Mouse (Mus musculus) forebrain, embryonic 11.5 days (tissue): ENCODE data around the gene Iqschfp. TPM values are rescaled to one million over a fixed set of nuclear protein-coding genes. Genes with fewer than 3 reads are reported as not detected.

Experiments
- ATAC-seq: fragments of 200-750 bp; cut with Nextera tagmentation; replicated peaks from 2 replicates; pipeline ENCODE4 v1.8.0; 2017; ENCODE audit warnings: moderate TSS enrichment; ENCODE audit not compliant: low FRiP score
- DNase-seq: peaks from one replicate; pipeline ENCODE4 v3.0.0-alpha.2; 2017; ENCODE audit warnings: low spot score
- H3K27ac ChIP-seq: fragments of 300-500 bp; sonication (generic); 2 replicates; pipeline ENCODE4 v1.5.1; 2014; ENCODE audit warnings: low read depth, low read length
- H3K27me3 ChIP-seq: fragments of 300-500 bp; sonication (generic); 2 replicates; pipeline ENCODE4 v1.6.1; 2014; ENCODE audit warnings: mild to moderate bottlenecking, low read length, mixed read lengths; ENCODE audit not compliant: control insufficient read depth, insufficient read depth
- H3K36me3 ChIP-seq: fragments of 300-500 bp; sonication (generic); 2 replicates; pipeline ENCODE4 v1.6.1; 2014; ENCODE audit warnings: mild to moderate bottlenecking, low read length, moderate library complexity, mixed read lengths; ENCODE audit not compliant: control insufficient read depth, insufficient read depth
- H3K4me1 ChIP-seq: fragments of 300-500 bp; sonication (generic); replicated peaks from 2 replicates; pipeline ENCODE4 v1.6.1; 2014; ENCODE audit warnings: low read length, mixed read lengths; ENCODE audit not compliant: control insufficient read depth, insufficient read depth
- H3K4me2 ChIP-seq: fragments of 300-500 bp; sonication (generic); 2 replicates; pipeline ENCODE4 v1.6.1; 2014; ENCODE audit warnings: low read depth, mild to moderate bottlenecking, low read length, moderate library complexity, mixed read lengths; ENCODE audit not compliant: severe bottlenecking
- H3K4me3 ChIP-seq: fragments of 300-500 bp; sonication (generic); 2 replicates; pipeline ENCODE4 v1.5.1; 2014; ENCODE audit warnings: low read depth, low read length
- H3K9ac ChIP-seq: fragments of 300-500 bp; sonication (generic); 2 replicates; pipeline ENCODE4 v1.6.1; 2014; ENCODE audit warnings: low read length
- H3K9me3 ChIP-seq: fragments of 300-500 bp; sonication (generic); 2 replicates; pipeline ENCODE4 v1.6.1; 2016; ENCODE audit warnings: low read length, mixed read lengths; ENCODE audit not compliant: control insufficient read depth
- WGBS: fragments of 180-500 bp; shearing (Covaris S2); extraction: QIAGEN DNeasy Blood & Tissue Kit; methylation state at CpG from one replicate; pipeline ENCODE4 v1.1.7; 2014; 5-methylcytosine and 5-hydroxymethylcytosine counted together
- polyA plus RNA-seq: library from polyadenylated mRNA; unstranded; fragments of >200 nt; fragmentation: Nextera tagmentation; extraction: Ambion mirVana; gene quantifications from 2 replicates; pipeline ENCODE4 v1.2.1, GENCODE M21; 2014

The Iqschfp gene
- polyA plus RNA-seq, 1 experiment from 2014 or later, result 1.3 TPM

DNA sequence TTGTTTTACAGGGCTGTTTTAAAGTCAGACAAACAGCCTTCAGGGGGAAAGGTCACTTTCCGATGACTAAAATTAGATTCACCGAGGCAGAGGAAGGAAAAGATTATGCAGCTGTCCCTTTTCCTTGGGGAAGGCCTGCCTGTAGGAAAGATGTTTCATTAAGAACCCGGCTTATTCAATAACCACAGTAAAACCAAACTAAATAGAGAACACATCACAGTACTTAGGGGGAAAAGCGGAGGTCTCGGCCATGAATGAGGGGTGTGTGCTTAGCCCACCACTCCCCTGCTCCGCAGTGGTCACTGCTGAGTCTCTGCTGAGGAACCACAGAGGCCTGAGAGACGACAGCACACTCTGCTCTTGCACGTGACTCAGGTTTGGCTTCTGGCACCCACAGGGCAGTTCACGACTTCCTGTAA lies 694.6 kb downstream of the Iqschfp start:
- peaks cover 24% of the 10 kb centered on the region for H3K4me1 ChIP-seq

DNA sequence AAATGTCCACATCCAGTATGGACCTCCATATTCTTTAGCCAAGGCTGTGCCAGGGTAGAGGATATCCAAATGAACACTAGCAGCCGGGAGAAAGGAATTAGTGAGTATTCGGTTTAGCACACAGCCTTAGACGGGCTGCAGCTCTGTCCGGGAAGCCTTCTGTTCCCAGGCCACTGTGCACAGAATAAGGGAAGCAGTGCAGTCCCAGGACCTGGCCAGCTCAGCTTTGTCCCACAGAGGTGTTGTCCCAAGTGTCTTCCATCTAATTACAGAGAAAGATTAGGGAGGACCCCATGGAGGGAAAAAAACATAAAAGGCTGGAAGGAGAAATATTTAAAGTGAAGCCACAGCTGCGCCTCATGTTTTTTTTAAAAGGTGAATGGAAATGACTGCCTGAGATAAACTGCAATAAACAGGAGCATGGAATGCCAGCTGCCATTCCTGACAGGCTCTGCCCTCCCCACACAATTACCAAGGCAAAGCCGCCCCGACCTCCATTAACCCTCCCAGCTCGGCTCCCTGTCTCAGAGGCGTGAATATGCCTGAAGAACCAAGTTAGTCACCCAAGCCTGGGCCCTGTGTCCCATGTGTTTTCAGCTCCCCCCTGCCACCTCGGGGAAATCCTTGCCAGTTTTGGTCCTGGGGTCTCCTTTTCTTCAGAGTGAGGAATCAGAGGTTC lies 695.7 kb downstream of the Iqschfp start:
- no peaks in the 10 kb centered on the region for H3K9me3 ChIP-seq
- ATAC-seq (peak; percentile 47; the same call in 1 of the 2 replicates), DNase-seq (no peak)
- WGBS, result 46% methylated on average over 10 of the region's 10 CpGs
- H3K4me3 ChIP-seq, result no peak overlapping the region
- no peak overlapping the region for H3K9ac ChIP-seq
- no peaks in the 10 kb centered on the region for H3K27me3 ChIP-seq
- peaks cover 18% of the 10 kb centered on the region for H3K4me1 ChIP-seq
- H3K27ac ChIP-seq, result peak overlapping the region; percentile 66; the same call in 1 of the 2 replicates
- H3K36me3 ChIP-seq, result no peaks in the 10 kb centered on the region
- no peak overlapping the region for H3K4me2 ChIP-seq

More for the DNA sequence above, 694.6 kb downstream of the Iqschfp start:
- H3K36me3 ChIP-seq, result no peaks in the 10 kb centered on the region
- no peak overlapping the region for H3K4me2 ChIP-seq
- no peak overlapping the region for H3K27ac ChIP-seq
- DNase-seq (no peak), ATAC-seq (no peak)
- no peak overlapping the region for H3K4me3 ChIP-seq
- no peaks in the 10 kb centered on the region for H3K9me3 ChIP-seq
- 57% methylated on average over 9 of the region's 9 CpGs for WGBS
- H3K9ac ChIP-seq, result no peak overlapping the region
- no peaks in the 10 kb centered on the region for H3K27me3 ChIP-seq

DNA sequence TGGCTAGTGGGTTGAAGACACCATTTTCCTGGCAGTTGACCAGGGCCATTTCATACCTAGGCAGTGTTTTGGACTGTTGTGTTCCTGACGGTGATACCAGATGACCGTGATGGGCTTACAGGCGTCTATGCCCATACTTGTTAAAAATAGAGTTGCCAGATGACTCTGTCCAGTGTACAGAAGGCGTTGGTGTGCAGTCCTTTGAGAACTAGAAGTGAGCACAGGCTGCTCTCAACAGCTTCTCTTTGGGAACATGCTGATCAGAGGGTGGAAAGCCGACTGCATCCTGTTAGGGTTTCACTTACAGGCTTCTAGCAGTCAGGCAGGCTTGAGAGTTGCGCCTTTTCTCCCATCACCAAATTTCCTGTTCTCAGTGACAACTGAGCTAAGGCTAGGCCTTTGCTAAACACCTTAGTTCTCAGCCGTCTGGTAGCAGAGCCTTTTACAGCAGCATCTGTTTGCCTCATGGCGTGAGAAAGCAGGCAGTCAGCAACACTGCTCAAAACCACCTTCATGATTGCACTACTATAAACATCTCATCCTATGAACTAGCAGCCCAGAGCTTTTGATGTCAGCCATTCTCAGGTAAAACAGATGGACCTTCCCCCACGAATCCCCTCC lies 697.3 kb downstream of the Iqschfp start:
- H3K36me3 ChIP-seq, result no peaks in the 10 kb centered on the region
- H3K4me2 ChIP-seq, result no peak overlapping the region
- H3K27me3 ChIP-seq, result no peaks in the 10 kb centered on the region
- DNase-seq (no peak), ATAC-seq (no peak)
- no peak overlapping the region for H3K4me3 ChIP-seq
- H3K9ac ChIP-seq, result no peak overlapping the region
- no peaks in the 10 kb centered on the region for H3K9me3 ChIP-seq
- WGBS, result 90% methylated on average over 9 of the region's 9 CpGs
- H3K27ac ChIP-seq, result no peak overlapping the region
- H3K4me1 ChIP-seq, result peaks cover 10% of the 10 kb centered on the region; the same call in 1 of the 2 replicates

DNA sequence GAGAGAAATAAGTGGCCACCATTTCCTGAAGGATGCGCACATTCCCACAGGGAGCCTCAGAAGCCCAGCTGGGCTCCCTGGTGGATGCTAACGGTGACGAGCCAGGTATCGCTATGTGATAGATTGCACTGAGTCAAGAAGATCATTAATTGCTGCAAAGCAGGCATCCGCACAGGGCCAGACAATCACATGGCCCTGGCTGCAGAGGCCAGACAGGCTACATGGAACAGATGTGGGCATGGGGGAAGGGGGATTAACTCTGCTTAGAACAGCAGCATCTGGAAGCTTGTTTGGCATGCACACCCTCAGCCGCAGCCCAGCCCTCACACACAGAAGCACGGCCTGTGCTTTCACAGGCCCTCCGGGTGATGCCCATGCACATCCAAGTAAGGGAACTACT lies 698.4 kb downstream of the Iqschfp start:
- no peak overlapping the region for H3K9ac ChIP-seq
- ATAC-seq (no peak), DNase-seq (no peak)
- no peak overlapping the region for H3K4me3 ChIP-seq
- no peak overlapping the region for H3K4me2 ChIP-seq
- H3K27ac ChIP-seq, result no peak overlapping the region
- no peaks in the 10 kb centered on the region for H3K36me3 ChIP-seq
- no peaks in the 10 kb centered on the region for H3K9me3 ChIP-seq
- 72% methylated on average over 8 of the region's 8 CpGs for WGBS
- peaks cover 9% of the 10 kb centered on the region; the same call in 1 of the 2 replicates for H3K4me1 ChIP-seq
- no peaks in the 10 kb centered on the region for H3K27me3 ChIP-seq

DNA sequence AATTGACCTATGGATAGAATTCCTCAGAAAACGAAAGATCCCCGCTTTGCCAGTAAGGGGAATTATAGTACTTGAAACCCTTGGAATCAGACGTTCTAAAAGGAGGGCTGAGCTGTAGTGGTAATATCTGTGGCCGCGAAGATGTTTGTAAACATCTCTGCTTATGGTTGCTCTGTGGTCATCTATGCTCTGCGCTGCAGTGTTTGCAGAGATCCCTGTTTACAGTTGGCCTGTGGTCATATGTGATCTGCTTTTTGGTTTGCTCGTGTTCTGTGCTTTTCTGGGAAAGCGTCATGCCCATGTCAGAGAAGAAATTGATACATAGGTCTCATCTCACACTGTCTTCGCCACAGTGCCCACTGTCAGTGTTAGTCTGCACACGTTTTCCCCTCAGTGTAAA lies 700.5 kb downstream of the Iqschfp start:
- Histone ChIP-seq H3K9me3 (no peaks in the 10 kb centered on the region), H3K4me1 (peaks cover under 1% of the 10 kb centered on the region; the same call in 1 of the 2 replicates), H3K9ac (no peak overlapping the region), H3K36me3 (no peaks in the 10 kb centered on the region), H3K4me3 (no peak overlapping the region), H3K4me2 (no peak overlapping the region), H3K27ac (no peak overlapping the region), H3K27me3 (no peaks in the 10 kb centered on the region)
- DNase-seq (no peak), ATAC-seq (no peak)
- WGBS, result 83% methylated on average over 10 of the region's 10 CpGs

DNA sequence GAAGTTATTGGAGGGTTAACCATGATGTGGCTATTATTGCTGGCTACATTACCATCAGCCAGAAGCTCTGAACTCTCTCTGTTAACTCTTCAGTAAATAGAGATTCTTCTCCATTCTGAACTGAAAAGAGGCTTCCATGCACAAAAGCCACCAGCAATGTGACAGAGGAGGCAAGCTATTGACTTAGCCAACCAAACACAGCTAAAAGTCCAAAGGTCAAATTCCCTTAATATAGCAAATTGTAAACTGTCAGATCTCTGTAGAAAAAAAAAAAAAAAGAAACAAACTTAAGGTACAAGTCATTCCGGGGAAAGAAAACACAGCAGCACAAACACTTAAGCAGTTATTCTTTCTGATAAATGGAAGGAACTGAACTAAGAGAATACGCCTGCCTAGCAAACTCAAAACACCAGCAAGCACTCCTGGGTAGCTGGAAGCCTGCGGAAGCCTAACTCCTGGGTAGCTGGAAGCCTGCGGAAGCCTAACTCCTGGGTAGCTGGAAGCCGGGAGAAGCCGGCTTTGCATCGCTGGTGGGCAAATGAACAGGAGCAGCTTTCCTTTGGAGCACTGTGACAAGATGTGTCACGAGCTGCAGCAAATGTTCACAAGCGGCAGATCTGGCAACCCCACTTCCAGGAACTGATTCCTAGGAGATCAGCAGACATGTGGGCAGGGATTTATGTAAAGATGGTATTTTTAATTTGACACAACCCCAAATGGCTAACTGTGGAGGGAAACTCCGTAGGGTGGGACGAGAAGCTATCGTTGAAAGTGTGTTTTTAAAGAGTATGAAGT lies 701.2 kb downstream of the Iqschfp start:
- H3K4me3 ChIP-seq, result no peak overlapping the region
- H3K36me3 ChIP-seq, result no peaks in the 10 kb centered on the region
- no peaks in the 10 kb centered on the region for H3K9me3 ChIP-seq
- WGBS, result 76% methylated on average over 12 of the region's 12 CpGs
- DNase-seq (no peak), ATAC-seq (no peak)
- no peaks in the 10 kb centered on the region for H3K27me3 ChIP-seq
- no peak overlapping the region for H3K27ac ChIP-seq
- no peaks in the 10 kb centered on the region for H3K4me1 ChIP-seq
- no peak overlapping the region for H3K9ac ChIP-seq
- H3K4me2 ChIP-seq, result no peak overlapping the region

DNA sequence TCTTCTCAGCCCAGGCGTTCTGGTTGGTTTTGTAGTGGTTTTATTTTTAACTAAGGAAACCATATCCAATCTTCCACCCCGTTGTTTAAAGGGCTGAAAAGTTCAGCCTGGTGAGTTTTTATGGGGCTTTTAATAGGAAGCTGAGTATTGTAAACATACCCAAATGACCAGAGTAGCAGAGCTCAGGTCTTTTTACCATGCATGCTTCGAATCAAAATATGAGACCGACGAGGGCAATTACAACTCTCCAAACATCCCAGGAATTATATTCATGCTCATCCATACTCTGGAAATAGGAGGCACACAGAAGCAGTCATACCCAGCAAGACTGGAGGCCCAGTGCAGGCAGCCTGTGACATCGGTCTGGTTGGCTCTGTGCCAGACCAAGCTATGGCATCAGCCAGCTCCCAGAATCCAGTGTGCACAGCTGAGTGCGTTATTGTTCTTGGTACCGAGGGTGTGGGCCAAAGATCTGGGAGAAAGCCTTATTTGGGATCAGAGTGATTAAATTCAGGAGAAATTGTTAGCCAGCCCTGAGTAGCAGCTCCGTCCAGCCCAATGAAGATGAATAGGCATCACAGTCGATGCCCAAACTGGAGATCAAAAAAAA lies 703.4 kb downstream of the Iqschfp start:
- no peak for ATAC-seq
- DNase-seq, result no peak
- H3K27me3 ChIP-seq, result no peaks in the 10 kb centered on the region

DNA sequence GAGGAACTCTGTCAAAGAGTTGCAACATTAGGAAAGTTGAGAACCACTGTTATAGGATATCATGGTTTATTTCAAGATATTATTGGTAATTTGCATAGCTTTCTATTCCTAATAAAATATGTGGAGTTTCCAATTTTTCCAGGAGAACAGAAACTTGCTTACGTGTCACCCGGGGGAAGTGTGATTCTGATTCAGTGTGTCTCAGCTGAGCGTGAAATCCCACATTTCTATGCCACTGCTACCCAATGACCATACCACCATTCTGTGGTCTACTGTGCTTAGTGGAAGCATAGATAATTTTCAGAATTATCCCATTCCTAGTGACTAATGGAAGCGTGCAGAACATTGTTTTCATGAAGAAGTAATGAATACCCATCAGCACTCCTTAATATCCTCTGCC lies 704.9 kb downstream of the Iqschfp start:
- H3K9ac ChIP-seq, result no peak overlapping the region
- H3K4me1 ChIP-seq, result no peaks in the 10 kb centered on the region
- DNase-seq (no peak), ATAC-seq (no peak)
- H3K27ac ChIP-seq, result no peak overlapping the region
- no peak overlapping the region for H3K4me3 ChIP-seq
- H3K9me3 ChIP-seq, result no peaks in the 10 kb centered on the region
- H3K4me2 ChIP-seq, result no peak overlapping the region
- no peaks in the 10 kb centered on the region for H3K36me3 ChIP-seq
- 95% methylated on average over 4 of the region's 4 CpGs for WGBS
- H3K27me3 ChIP-seq, result no peaks in the 10 kb centered on the region

More for the DNA sequence above, 703.4 kb downstream of the Iqschfp start:
- H3K4me3 ChIP-seq, result no peak overlapping the region
- H3K36me3 ChIP-seq, result no peaks in the 10 kb centered on the region
- no peaks in the 10 kb centered on the region for H3K9me3 ChIP-seq
- 84% methylated on average over 10 of the region's 10 CpGs for WGBS
- H3K27ac ChIP-seq, result no peak overlapping the region
- no peaks in the 10 kb centered on the region for H3K4me1 ChIP-seq
- H3K4me2 ChIP-seq, result no peak overlapping the region
- H3K9ac ChIP-seq, result no peak overlapping the region
